Mouse (Mus musculus): ENCODE measurements around the gene Coro1b. TPM values are rescaled to one million over a fixed set of nuclear protein-coding genes. Genes with fewer than 3 reads are reported as not detected.

The Coro1b gene
- polyA plus RNA-seq, 1 experiment from 2014 or later = 124 TPM

- peaks cover 39% of the 10 kb centered on the region for H3K36me3 ChIP-seq (ENCODE audit: control insufficient read depth, insufficient read depth, low read length)
- no peak overlapping the region for H3K4me2 ChIP-seq (ENCODE audit: low read depth, severe bottlenecking)
- no peak overlapping the region; the same call in 1 of the 2 replicates for H3K27ac ChIP-seq (replicated peaks; ENCODE audit: low read depth, low read length)
- DNase-seq (ENCODE audit: low spot score) (no peak), ATAC-seq (ENCODE audit: insufficient number of reproducible peaks, low FRiP score, low TSS enrichment, low read depth) (no peak)
- H3K9me3 ChIP-seq (ENCODE audit: control insufficient read depth, low read length) = no peaks in the 10 kb centered on the region
- WGBS = 63% methylated on average over 3 of the region's 3 CpGs
- H3K27me3 ChIP-seq (ENCODE audit: control insufficient read depth, insufficient read depth, low read length) = no peaks in the 10 kb centered on the region
- H3K9ac ChIP-seq (ENCODE audit: low read length) = no peak overlapping the region
- H3K4me3 ChIP-seq (ENCODE audit: low read depth, low read length) = no peak overlapping the region
- peaks cover 28% of the 10 kb centered on the region for H3K4me1 ChIP-seq (ENCODE audit: control insufficient read depth, insufficient read depth, low read length)
These were observed 48.8 kb downstream of the Coro1b start for GRCm38 (mm10) chr19:4197180-4197579.

GRCm38 (mm10) chr19:4201291-4201909 lies 53.0 kb downstream of the Coro1b start, which contains the start of gene Rad9a:
Gene Rad9a (minus strand): TSS chr19:4201662.
- peak within 1 kb of the TSS; percentile 97 for H3K4me2 ChIP-seq (ENCODE audit: low read depth, severe bottlenecking)
- H3K36me3 ChIP-seq (ENCODE audit: control insufficient read depth, insufficient read depth, low read length) = peaks cover 12% of the 10 kb centered on the region; the same call in 1 of the 2 replicates
- ATAC-seq (ENCODE audit: insufficient number of reproducible peaks, low FRiP score, low TSS enrichment, low read depth) = peak; percentile 83
- H3K27ac ChIP-seq (replicated peaks; ENCODE audit: low read depth, low read length) = peak within 1 kb of the TSS; percentile 33; the same call in 1 of the 2 replicates
- peaks cover 14% of the 10 kb centered on the region for H3K4me1 ChIP-seq (ENCODE audit: control insufficient read depth, insufficient read depth, low read length)
- under 1% methylated on average over 34 of the region's 34 CpGs for WGBS
- H3K9me3 ChIP-seq (ENCODE audit: control insufficient read depth, low read length) = no peaks in the 10 kb centered on the region
- peak; percentile 97 for DNase-seq (ENCODE audit: low spot score)
- peak within 1 kb of the TSS; percentile 82 for H3K9ac ChIP-seq (ENCODE audit: low read length)
- H3K27me3 ChIP-seq (ENCODE audit: control insufficient read depth, insufficient read depth, low read length) = 0 out of 2 replicates have a peak, but pooled peaks cover 2% of the 10 kb centered on the region
- peak within 1 kb of the TSS; percentile 80 for H3K4me3 ChIP-seq (ENCODE audit: low read depth, low read length)

GRCm38 (mm10) chr19:4202149-4202548 lies 53.7 kb downstream of the Coro1b start:
- Histone ChIP-seq H3K27ac (replicated peaks; ENCODE audit: low read depth, low read length) (no peak overlapping the region), H3K4me2 (ENCODE audit: low read depth, severe bottlenecking) (peak overlapping the region; percentile 97), H3K4me3 (ENCODE audit: low read depth, low read length) (peak overlapping the region; percentile 80), H3K4me1 (ENCODE audit: control insufficient read depth, insufficient read depth, low read length) (peaks cover 14% of the 10 kb centered on the region), H3K9ac (ENCODE audit: low read length) (peak overlapping the region; percentile 75; the same call in 1 of the 2 replicates), H3K36me3 (ENCODE audit: control insufficient read depth, insufficient read depth, low read length) (peaks cover 4% of the 10 kb centered on the region; the same call in 1 of the 2 replicates), H3K27me3 (ENCODE audit: control insufficient read depth, insufficient read depth, low read length) (0 out of 2 replicates have a peak, but pooled peaks cover 2% of the 10 kb centered on the region), H3K9me3 (ENCODE audit: control insufficient read depth, low read length) (no peaks in the 10 kb centered on the region)
- ATAC-seq (ENCODE audit: insufficient number of reproducible peaks, low FRiP score, low TSS enrichment, low read depth) (no peak), DNase-seq (ENCODE audit: low spot score) (no peak)
- WGBS = 31% methylated on average over 7 of the region's 7 CpGs

- Histone ChIP-seq H3K36me3 (ENCODE audit: control insufficient read depth, insufficient read depth, low read length) (0 out of 2 replicates have a peak, but pooled peaks cover 3% of the 10 kb centered on the region), H3K4me2 (ENCODE audit: low read depth, severe bottlenecking) (peak overlapping the region; percentile 97; the same call in 1 of the 2 replicates), H3K9me3 (ENCODE audit: control insufficient read depth, low read length) (no peaks in the 10 kb centered on the region), H3K27me3 (ENCODE audit: control insufficient read depth, insufficient read depth, low read length) (0 out of 2 replicates have a peak, but pooled peaks cover 2% of the 10 kb centered on the region), H3K4me3 (ENCODE audit: low read depth, low read length) (no peak overlapping the region), H3K4me1 (ENCODE audit: control insufficient read depth, insufficient read depth, low read length) (peaks cover 14% of the 10 kb centered on the region), H3K27ac (replicated peaks; ENCODE audit: low read depth, low read length) (no peak overlapping the region), H3K9ac (ENCODE audit: low read length) (no peak overlapping the region)
- DNase-seq (ENCODE audit: low spot score) (no peak), ATAC-seq (ENCODE audit: insufficient number of reproducible peaks, low FRiP score, low TSS enrichment, low read depth) (no peak)
- WGBS = 67% methylated on average over 3 of the region's 3 CpGs
These were observed 54.7 kb downstream of the Coro1b start for GRCm38 (mm10) chr19:4203148-4203547.

Other genes starting within 250 kb of the Coro1b start
- gene Tcirg1, start 241.5 kb upstream of the Coro1b start, polyA plus RNA-seq (2014; fragmentation: Nextera tagmentation; extraction: Ambion mirVana) = 27.3 and 28.8 TPM in 2 replicates
- 259 and 263 TPM in 2 replicates for gene Ndufs8, start 235.8 kb upstream of the Coro1b start, polyA plus RNA-seq (2014; fragmentation: Nextera tagmentation; extraction: Ambion mirVana)
- gene Aldh3b1, start 218.8 kb upstream of the Coro1b start, polyA plus RNA-seq (2014; fragmentation: Nextera tagmentation; extraction: Ambion mirVana) = 0.47 and 0.67 TPM in 2 replicates
- 6.0 and 7.1 TPM in 2 replicates for gene Unc93b1, start 213.4 kb upstream of the Coro1b start, polyA plus RNA-seq (2014; fragmentation: Nextera tagmentation; extraction: Ambion mirVana)
- gene Aldh3b3, start 190.0 kb upstream of the Coro1b start, polyA plus RNA-seq (2014; fragmentation: Nextera tagmentation; extraction: Ambion mirVana) = not detected in 2 replicates
- gene Aldh3b2, start 176.3 kb upstream of the Coro1b start, polyA plus RNA-seq (2014; fragmentation: Nextera tagmentation; extraction: Ambion mirVana) = 2.6 TPM in 2 replicates
- 3.3 and 4.3 TPM in 2 replicates for gene Acy3, start 162.0 kb upstream of the Coro1b start, polyA plus RNA-seq (2014; fragmentation: Nextera tagmentation; extraction: Ambion mirVana)
- 0.08 TPM in 1 of 2 replicates, not detected in the other for gene Tbx10, start 155.9 kb upstream of the Coro1b start, polyA plus RNA-seq (2014; fragmentation: Nextera tagmentation; extraction: Ambion mirVana)
- gene Nudt8, start 148.0 kb upstream of the Coro1b start, polyA plus RNA-seq (2014; fragmentation: Nextera tagmentation; extraction: Ambion mirVana) = 29.7 and 32.6 TPM in 2 replicates
- gene Gm49405, start 148.0 kb upstream of the Coro1b start, polyA plus RNA-seq (2014; fragmentation: Nextera tagmentation; extraction: Ambion mirVana) = 2.5 TPM in 2 replicates
- 4.1 TPM in 2 replicates for gene Doc2g, start 145.3 kb upstream of the Coro1b start, polyA plus RNA-seq (2014; fragmentation: Nextera tagmentation; extraction: Ambion mirVana)
- gene Ndufv1, start 135.8 kb upstream of the Coro1b start, polyA plus RNA-seq (2014; fragmentation: Nextera tagmentation; extraction: Ambion mirVana) = 198 and 208 TPM in 2 replicates
- gene Gstp1, start 110.6 kb upstream of the Coro1b start, polyA plus RNA-seq (2014; fragmentation: Nextera tagmentation; extraction: Ambion mirVana) = 437 and 462 TPM in 2 replicates
- 1.1 TPM in 2 replicates for gene Gstp2, start 102.6 kb upstream of the Coro1b start, polyA plus RNA-seq (2014; fragmentation: Nextera tagmentation; extraction: Ambion mirVana)
- gene Gstp3, start 89.0 kb upstream of the Coro1b start, polyA plus RNA-seq (2014; fragmentation: Nextera tagmentation; extraction: Ambion mirVana) = 0.23 TPM in 1 of 2 replicates, not detected in the other
- not detected in 2 replicates for gene Cabp2, start 67.0 kb upstream of the Coro1b start, polyA plus RNA-seq (2014; fragmentation: Nextera tagmentation; extraction: Ambion mirVana)
- 77.5 and 81.6 TPM in 2 replicates for gene Cdk2ap2, start 51.4 kb upstream of the Coro1b start, polyA plus RNA-seq (2014; fragmentation: Nextera tagmentation; extraction: Ambion mirVana)
- gene Pitpnm1, start 48.6 kb upstream of the Coro1b start, polyA plus RNA-seq (2014; fragmentation: Nextera tagmentation; extraction: Ambion mirVana) = 4.8 and 5.8 TPM in 2 replicates
- 91.2 and 93.7 TPM in 2 replicates for gene Aip, start 22.8 kb upstream of the Coro1b start, polyA plus RNA-seq (2014; fragmentation: Nextera tagmentation; extraction: Ambion mirVana)
- gene Gpr152, start 8.8 kb upstream of the Coro1b start, polyA plus RNA-seq (2014; fragmentation: Nextera tagmentation; extraction: Ambion mirVana) = not detected in 2 replicates
- gene Cabp4, start 4.6 kb upstream of the Coro1b start, polyA plus RNA-seq (2014; fragmentation: Nextera tagmentation; extraction: Ambion mirVana) = not detected in 2 replicates
- 1.1 and 1.5 TPM in 2 replicates for gene Ptprcap, start 5.0 kb downstream of the Coro1b start, polyA plus RNA-seq (2014; fragmentation: Nextera tagmentation; extraction: Ambion mirVana)
- 44.7 and 48.9 TPM in 2 replicates for gene Rps6kb2, start 14.7 kb downstream of the Coro1b start, polyA plus RNA-seq (2014; fragmentation: Nextera tagmentation; extraction: Ambion mirVana)
- gene Carns1, start 26.9 kb downstream of the Coro1b start, polyA plus RNA-seq (2014; fragmentation: Nextera tagmentation; extraction: Ambion mirVana) = 2.1 TPM in 2 replicates
- 0.89 and 1.2 TPM in 2 replicates for gene Tbc1d10c, start 42.7 kb downstream of the Coro1b start, polyA plus RNA-seq (2014; fragmentation: Nextera tagmentation; extraction: Ambion mirVana)
- gene Ppp1ca, start 43.4 kb downstream of the Coro1b start, polyA plus RNA-seq (2014; fragmentation: Nextera tagmentation; extraction: Ambion mirVana) = 952 and 995 TPM in 2 replicates
- 52.5 and 54.9 TPM in 2 replicates for gene Rad9a, start 53.0 kb downstream of the Coro1b start, polyA plus RNA-seq (2014; fragmentation: Nextera tagmentation; extraction: Ambion mirVana)
- gene Clcf1, start 65.6 kb downstream of the Coro1b start, polyA plus RNA-seq (2014; fragmentation: Nextera tagmentation; extraction: Ambion mirVana) = 5.0 and 7.4 TPM in 2 replicates
- gene AC109138.7, start 65.7 kb downstream of the Coro1b start, polyA plus RNA-seq (2014; fragmentation: Nextera tagmentation; extraction: Ambion mirVana) = not detected in 2 replicates
- gene Pold4, start 83.3 kb downstream of the Coro1b start, polyA plus RNA-seq (2014; fragmentation: Nextera tagmentation; extraction: Ambion mirVana) = 11.5 and 12.6 TPM in 2 replicates
- gene Ssh3, start 120.6 kb downstream of the Coro1b start, polyA plus RNA-seq (2014; fragmentation: Nextera tagmentation; extraction: Ambion mirVana) = 4.2 and 4.4 TPM in 2 replicates
- gene Ankrd13d, start 134.5 kb downstream of the Coro1b start, polyA plus RNA-seq (2014; fragmentation: Nextera tagmentation; extraction: Ambion mirVana) = 5.6 and 7.5 TPM in 2 replicates
- 15.4 and 16.6 TPM in 2 replicates for gene Grk2, start 157.6 kb downstream of the Coro1b start, polyA plus RNA-seq (2014; fragmentation: Nextera tagmentation; extraction: Ambion mirVana)
- gene Kdm2a, start 249.7 kb downstream of the Coro1b start, polyA plus RNA-seq (2014; fragmentation: Nextera tagmentation; extraction: Ambion mirVana) = 61.0 and 69.3 TPM in 2 replicates